ENCODE assay signal across 14 mouse cellular contexts in genomic region chr13:63993857-63994477, GRCm38 (mm10).
A peak's percentile ranks its signal among the peaks of the same experiment; 100 is the strongest.
DNase-seq lines count a peak whose midpoint lies in the region; ATAC-seq and TF ChIP-seq lines count a peak whose summit lies in the region.
"Had no signal": no experiment of that assay in that cellular context is flagged by ENCODE, and none has a peak within 500 bp of the region (broad histone marks: within the 10 kb centered on the region; RNA-seq: fewer than 3 reads in every experiment).

No protein-coding gene starts in this region.

- no peak overlapping the region for H3K9ac ChIP-seq in forebrain, embryonic 15.5 days (replicated peaks)
- no peak overlapping the region for H3K9ac ChIP-seq in forebrain, embryonic 11.5 days (ENCODE audit: low read length)
- H3K9ac ChIP-seq in limb, embryonic 14.5 days (ENCODE audit: low read depth, low read length, severe bottlenecking) = no peak overlapping the region

- no peak overlapping the region for H3K4me2 ChIP-seq in forebrain, embryonic 15.5 days (replicated peaks)
- H3K4me2 ChIP-seq in forebrain, embryonic 11.5 days (ENCODE audit: low read depth, low read length, severe bottlenecking) = no peak overlapping the region
- H3K4me2 ChIP-seq in limb, embryonic 14.5 days (replicated peaks; ENCODE audit: low read depth, low read length, severe bottlenecking) = no peak overlapping the region

- no peak overlapping the region for H3K4me3 ChIP-seq in forebrain, embryonic 15.5 days
- no peak overlapping the region for H3K4me3 ChIP-seq in forebrain, embryonic 11.5 days (ENCODE audit: low read depth, low read length)
- H3K4me3 ChIP-seq in limb, embryonic 14.5 days (replicated peaks; ENCODE audit: low read length) = no peak overlapping the region
- H3K4me3 ChIP-seq: erythroblast, embryonic 14.5 days; myocyte had no signal

- no peaks in the 10 kb centered on the region for H3K9me3 ChIP-seq in forebrain, embryonic 15.5 days
- no peaks in the 10 kb centered on the region for H3K9me3 ChIP-seq in forebrain, embryonic 11.5 days (ENCODE audit: control insufficient read depth, low read length)
- H3K9me3 ChIP-seq in limb, embryonic 14.5 days (ENCODE audit: control insufficient read depth, low read length) = no peaks in the 10 kb centered on the region

- WGBS in forebrain, embryonic 15.5 days = 66% methylated on average over 12 of the region's 12 CpGs
- 90% methylated on average over 12 of the region's 12 CpGs for WGBS in forebrain, embryonic 11.5 days
- 45% methylated on average over 12 of the region's 12 CpGs for WGBS in limb, embryonic 14.5 days

- no peak overlapping the region for H3K27ac ChIP-seq in forebrain, embryonic 15.5 days (replicated peaks)
- no peak overlapping the region for H3K27ac ChIP-seq in forebrain, embryonic 11.5 days (ENCODE audit: low read depth, low read length)
- H3K27ac ChIP-seq in limb, embryonic 14.5 days (replicated peaks; ENCODE audit: low read depth, low read length) = peak overlapping the region; percentile 34; the same call in 1 of the 2 replicates

- intact Hi-C loops in heart, postnatal 10 days (cut with DNase I) = no loop called here

- no peaks in the 10 kb centered on the region for H3K36me3 ChIP-seq in forebrain, embryonic 15.5 days
- no peaks in the 10 kb centered on the region for H3K36me3 ChIP-seq in forebrain, embryonic 11.5 days (ENCODE audit: control insufficient read depth, insufficient read depth, low read length)
- H3K36me3 ChIP-seq in limb, embryonic 14.5 days (ENCODE audit: control insufficient read depth, insufficient read depth, low read length) = no peaks in the 10 kb centered on the region

- DNase-seq in forebrain, embryonic 11.5 days (ENCODE audit: low spot score) = no peak
- peak; percentile 74 for DNase-seq in brain, adult 2 months (ENCODE audit: low read depth, low spot score)
- DNase-seq in cerebellum, postnatal 14 days = peak; percentile 62 to 70
- DNase-seq in limb, embryonic 14.5 days (ENCODE audit: low spot score) = peak; percentile 70
- no peak for DNase-seq in heart, postnatal 10 days
- no peak for DNase-seq in adrenal gland, postnatal 36 days
- DNase-seq in adrenal gland, adult 8-10 months = no peak
- DNase-seq: heart, adult 11 months; heart, postnatal 36 days; kidney, adult 9 months; layer of hippocampus, adult 9-11 months had no signal

- peak; percentile 76 for ATAC-seq in forebrain, embryonic 15.5 days (replicated peaks)
- ATAC-seq in forebrain, embryonic 11.5 days (replicated peaks; ENCODE audit: low FRiP score) = no peak
- peak; percentile 75; the same call in 1 of the 2 replicates for ATAC-seq in limb, embryonic 14.5 days (ENCODE audit: low FRiP score, low read depth)

- H3K4me1 ChIP-seq in forebrain, embryonic 15.5 days = peaks cover 5% of the 10 kb centered on the region; the same call in 1 of the 2 replicates
- no peaks in the 10 kb centered on the region for H3K4me1 ChIP-seq in forebrain, embryonic 11.5 days (replicated peaks; ENCODE audit: control insufficient read depth, insufficient read depth, low read length)
- peaks cover 8% of the 10 kb centered on the region for H3K4me1 ChIP-seq in limb, embryonic 14.5 days (ENCODE audit: control insufficient read depth, insufficient read depth, low read length)

- no peak for TF ChIP-seq POLR2A in limb, embryonic 14.5 days (IDR thresholded peaks at IDR 0.05; ENCODE audit: borderline replicate concordance, extremely low read depth, insufficient read depth, insufficient read length)

- peaks cover 41% of the 10 kb centered on the region for H3K27me3 ChIP-seq in forebrain, embryonic 15.5 days
- peaks cover 13% of the 10 kb centered on the region for H3K27me3 ChIP-seq in forebrain, embryonic 11.5 days (ENCODE audit: control insufficient read depth, insufficient read depth, low read length)
- no peaks in the 10 kb centered on the region for H3K27me3 ChIP-seq in limb, embryonic 14.5 days (ENCODE audit: control insufficient read depth, insufficient read depth, low read length)

Comparison
In these comparisons a context has a peak if more than half of its experiments do, and no peak if none do; other contexts are left out.
1. DNase-seq: peak in brain, adult 2 months (single experiment), cerebellum, postnatal 14 days (2 of 2) and limb, embryonic 14.5 days (single experiment); none in forebrain, embryonic 11.5 days (single experiment), heart, postnatal 10 days (0 of 2), adrenal gland, postnatal 36 days (0 of 2) and adrenal gland, adult 8-10 months (single experiment).